Mouse (Mus musculus): Measurements from ENCODE around the gene Fbxl17. TPM values are rescaled to one million over a fixed set of nuclear protein-coding genes. Genes with fewer than 3 reads are reported as not detected.

The Fbxl17 gene
- polyA plus RNA-seq, 1 experiment from 2014 or later: 4.3 TPM

- Histone ChIP-seq H3K9me3 (ENCODE audit: control insufficient read depth) (no peaks in the 10 kb centered on the region), H3K27me3 (replicated peaks; ENCODE audit: control insufficient read depth, insufficient read depth, low read length) (no peaks in the 10 kb centered on the region), H3K9ac (ENCODE audit: low read depth, low read length) (no peak overlapping the region), H3K4me2 (replicated peaks; ENCODE audit: low read depth) (no peak overlapping the region), H3K36me3 (ENCODE audit: control insufficient read depth, insufficient read depth) (no peaks in the 10 kb centered on the region), H3K27ac (ENCODE audit: low read depth, low read length) (no peak overlapping the region), H3K4me1 (replicated peaks; ENCODE audit: control insufficient read depth, insufficient read depth, low read length) (no peaks in the 10 kb centered on the region), H3K4me3 (ENCODE audit: low read depth, low read length) (no peak overlapping the region)
- 85% methylated on average over 5 of the region's 5 CpGs for WGBS
- TF ChIP-seq CTCF (IDR thresholded peaks at IDR 0.05; ENCODE audit: low read depth): no peak
- ATAC-seq: no peak
Observed at GRCm38 (mm10) chr17:63145311-63145741, 354.5 kb downstream of the Fbxl17 start.

GRCm38 (mm10) chr17:63143825-63144224 lies 356.0 kb downstream of the Fbxl17 start:
- Histone ChIP-seq H3K4me3 (ENCODE audit: low read depth, low read length) (no peak overlapping the region), H3K27me3 (replicated peaks; ENCODE audit: control insufficient read depth, insufficient read depth, low read length) (no peaks in the 10 kb centered on the region), H3K9me3 (ENCODE audit: control insufficient read depth) (no peaks in the 10 kb centered on the region), H3K4me1 (replicated peaks; ENCODE audit: control insufficient read depth, insufficient read depth, low read length) (no peaks in the 10 kb centered on the region), H3K36me3 (ENCODE audit: control insufficient read depth, insufficient read depth) (no peaks in the 10 kb centered on the region), H3K9ac (ENCODE audit: low read depth, low read length) (no peak overlapping the region), H3K27ac (ENCODE audit: low read depth, low read length) (no peak overlapping the region), H3K4me2 (replicated peaks; ENCODE audit: low read depth) (no peak overlapping the region)
- TF ChIP-seq CTCF (IDR thresholded peaks at IDR 0.05; ENCODE audit: low read depth): no peak
- ATAC-seq: no peak
- WGBS: 82% methylated on average over 7 of the region's 7 CpGs

- WGBS: 83% methylated on average over 5 of the region's 5 CpGs
- H3K4me3 ChIP-seq (ENCODE audit: low read depth, low read length): no peak overlapping the region
- no peaks in the 10 kb centered on the region for H3K27me3 ChIP-seq (replicated peaks; ENCODE audit: control insufficient read depth, insufficient read depth, low read length)
- TF ChIP-seq CTCF (IDR thresholded peaks at IDR 0.05; ENCODE audit: low read depth): no peak
- H3K27ac ChIP-seq (ENCODE audit: low read depth, low read length): no peak overlapping the region
- no peaks in the 10 kb centered on the region for H3K4me1 ChIP-seq (replicated peaks; ENCODE audit: control insufficient read depth, insufficient read depth, low read length)
- no peaks in the 10 kb centered on the region; the same call in 1 of the 2 replicates for H3K36me3 ChIP-seq (ENCODE audit: control insufficient read depth, insufficient read depth)
- H3K9me3 ChIP-seq (ENCODE audit: control insufficient read depth): 0 out of 2 replicates have a peak, but pooled peaks cover 3% of the 10 kb centered on the region
- no peak overlapping the region for H3K4me2 ChIP-seq (replicated peaks; ENCODE audit: low read depth)
- no peak for ATAC-seq
- no peak overlapping the region for H3K9ac ChIP-seq (ENCODE audit: low read depth, low read length)
Observed at GRCm38 (mm10) chr17:63134805-63135204, 365.0 kb downstream of the Fbxl17 start.

- H3K27me3 ChIP-seq (replicated peaks; ENCODE audit: control insufficient read depth, insufficient read depth, low read length): no peaks in the 10 kb centered on the region
- 87% methylated on average over 2 of the region's 2 CpGs for WGBS
- no peak overlapping the region for H3K4me3 ChIP-seq (ENCODE audit: low read depth, low read length)
- no peak for TF ChIP-seq CTCF (IDR thresholded peaks at IDR 0.05; ENCODE audit: low read depth)
- 0 out of 2 replicates have a peak, but pooled peaks cover 3% of the 10 kb centered on the region for H3K36me3 ChIP-seq (ENCODE audit: control insufficient read depth, insufficient read depth)
- no peaks in the 10 kb centered on the region for H3K4me1 ChIP-seq (replicated peaks; ENCODE audit: control insufficient read depth, insufficient read depth, low read length)
- no peaks in the 10 kb centered on the region for H3K9me3 ChIP-seq (ENCODE audit: control insufficient read depth)
- H3K27ac ChIP-seq (ENCODE audit: low read depth, low read length): no peak overlapping the region
- H3K9ac ChIP-seq (ENCODE audit: low read depth, low read length): no peak overlapping the region
- H3K4me2 ChIP-seq (replicated peaks; ENCODE audit: low read depth): no peak overlapping the region
- no peak for ATAC-seq
Observed at GRCm38 (mm10) chr17:63122427-63122826, 377.4 kb downstream of the Fbxl17 start.

GRCm38 (mm10) chr17:63119701-63120100 lies 380.1 kb downstream of the Fbxl17 start:
- Histone ChIP-seq H3K4me1 (replicated peaks; ENCODE audit: control insufficient read depth, insufficient read depth, low read length) (no peaks in the 10 kb centered on the region), H3K4me2 (replicated peaks; ENCODE audit: low read depth) (no peak overlapping the region), H3K27ac (ENCODE audit: low read depth, low read length) (no peak overlapping the region), H3K36me3 (ENCODE audit: control insufficient read depth, insufficient read depth) (0 out of 2 replicates have a peak, but pooled peaks cover 3% of the 10 kb centered on the region), H3K4me3 (ENCODE audit: low read depth, low read length) (no peak overlapping the region), H3K27me3 (replicated peaks; ENCODE audit: control insufficient read depth, insufficient read depth, low read length) (no peaks in the 10 kb centered on the region), H3K9ac (ENCODE audit: low read depth, low read length) (no peak overlapping the region), H3K9me3 (ENCODE audit: control insufficient read depth) (no peaks in the 10 kb centered on the region)
- 82% methylated on average over 3 of the region's 3 CpGs for WGBS
- ATAC-seq: no peak
- TF ChIP-seq CTCF (IDR thresholded peaks at IDR 0.05; ENCODE audit: low read depth): no peak

- no peak for ATAC-seq
- H3K9ac ChIP-seq (ENCODE audit: low read depth, low read length): no peak overlapping the region
- 0 out of 2 replicates have a peak, but pooled peaks cover 3% of the 10 kb centered on the region for H3K36me3 ChIP-seq (ENCODE audit: control insufficient read depth, insufficient read depth)
- H3K4me1 ChIP-seq (replicated peaks; ENCODE audit: control insufficient read depth, insufficient read depth, low read length): no peaks in the 10 kb centered on the region
- no peak overlapping the region for H3K27ac ChIP-seq (ENCODE audit: low read depth, low read length)
- H3K27me3 ChIP-seq (replicated peaks; ENCODE audit: control insufficient read depth, insufficient read depth, low read length): no peaks in the 10 kb centered on the region
- no peak overlapping the region for H3K4me2 ChIP-seq (replicated peaks; ENCODE audit: low read depth)
- no peak for TF ChIP-seq CTCF (IDR thresholded peaks at IDR 0.05; ENCODE audit: low read depth)
- WGBS: 45% methylated on average over 7 of the region's 7 CpGs
- H3K4me3 ChIP-seq (ENCODE audit: low read depth, low read length): no peak overlapping the region
- H3K9me3 ChIP-seq (ENCODE audit: control insufficient read depth): no peaks in the 10 kb centered on the region
Observed at GRCm38 (mm10) chr17:63119077-63119476, 380.7 kb downstream of the Fbxl17 start.

GRCm38 (mm10) chr17:63117130-63117529 lies 382.7 kb downstream of the Fbxl17 start:
- WGBS: 84% methylated on average over 5 of the region's 5 CpGs
- no peak overlapping the region for H3K4me2 ChIP-seq (replicated peaks; ENCODE audit: low read depth)
- no peak for ATAC-seq
- H3K4me3 ChIP-seq (ENCODE audit: low read depth, low read length): no peak overlapping the region
- H3K4me1 ChIP-seq (replicated peaks; ENCODE audit: control insufficient read depth, insufficient read depth, low read length): no peaks in the 10 kb centered on the region
- no peaks in the 10 kb centered on the region for H3K36me3 ChIP-seq (ENCODE audit: control insufficient read depth, insufficient read depth)
- H3K27ac ChIP-seq (ENCODE audit: low read depth, low read length): no peak overlapping the region
- H3K27me3 ChIP-seq (replicated peaks; ENCODE audit: control insufficient read depth, insufficient read depth, low read length): no peaks in the 10 kb centered on the region
- no peaks in the 10 kb centered on the region for H3K9me3 ChIP-seq (ENCODE audit: control insufficient read depth)
- no peak overlapping the region for H3K9ac ChIP-seq (ENCODE audit: low read depth, low read length)
- no peak for TF ChIP-seq CTCF (IDR thresholded peaks at IDR 0.05; ENCODE audit: low read depth)

All from intestine, postnatal 0 days (tissue).